Mouse (Mus musculus) heart, embryonic 13.5 days (tissue): ENCODE data around the gene Hes7. TPM values are rescaled to one million over a fixed set of nuclear protein-coding genes. Genes with fewer than 3 reads are reported as not detected.

ENCODE experiments used
- ATAC-seq: fragments of 200-750 bp; cut with Nextera tagmentation; 2 replicates; pipeline ENCODE4 v1.8.0; 2017; ENCODE audit warnings: moderate TSS enrichment; ENCODE audit not compliant: insufficient number of reproducible peaks, low FRiP score, low TSS enrichment; ENCODE audit errors: extremely low read depth
- H3K27ac ChIP-seq: fragments of 300-500 bp; sonication (generic); replicated peaks from 2 replicates; pipeline ENCODE4 v1.5.1; 2015; ENCODE audit warnings: moderate library complexity, mild to moderate bottlenecking, inconsistent platforms
- H3K27me3 ChIP-seq: fragments of 300-500 bp; sonication (generic); replicated peaks from 2 replicates; pipeline ENCODE4 v1.6.1; 2015; ENCODE audit warnings: mild to moderate bottlenecking, inconsistent platforms
- H3K36me3 ChIP-seq: fragments of 300-500 bp; sonication (generic); 2 replicates; pipeline ENCODE4 v1.6.1; 2015; ENCODE audit warnings: mild to moderate bottlenecking, inconsistent platforms
- H3K4me1 ChIP-seq: fragments of 300-500 bp; sonication (generic); 2 replicates; pipeline ENCODE4 v1.6.1; 2015; ENCODE audit warnings: inconsistent platforms
- H3K4me2 ChIP-seq: fragments of 300-500 bp; sonication (generic); 2 replicates; pipeline ENCODE4 v1.6.1; 2015; ENCODE audit warnings: inconsistent platforms, mild to moderate bottlenecking, moderate library complexity
- H3K4me3 ChIP-seq: fragments of 300-500 bp; sonication (generic); 2 replicates; pipeline ENCODE4 v1.5.1; 2015; ENCODE audit warnings: moderate library complexity, mild to moderate bottlenecking, inconsistent platforms
- H3K9ac ChIP-seq: fragments of 300-500 bp; sonication (generic); 2 replicates; pipeline ENCODE4 v1.6.1; 2015; ENCODE audit warnings: inconsistent platforms, mild to moderate bottlenecking, moderate library complexity
- H3K9me3 ChIP-seq: fragments of 300-500 bp; sonication (generic); 2 replicates; pipeline ENCODE4 v1.6.1; 2016; ENCODE audit warnings: inconsistent platforms
- WGBS: fragments of 180-500 bp; shearing (Covaris S2); methylation state at CpG from one replicate; pipeline ENCODE4 v1.1.7; 2015; ENCODE audit warnings: mixed read lengths; 5-methylcytosine and 5-hydroxymethylcytosine counted together
- polyA plus RNA-seq: library from polyadenylated mRNA; unstranded; fragments of >200 nt; fragmentation: Nextera tagmentation; extraction: Ambion mirVana; gene quantifications from 2 replicates; pipeline ENCODE4 v1.2.1, GENCODE M21; 2015

Gene Hes7
- polyA plus RNA-seq, 1 experiment from 2014 or later, result 0.67 TPM

DNA sequence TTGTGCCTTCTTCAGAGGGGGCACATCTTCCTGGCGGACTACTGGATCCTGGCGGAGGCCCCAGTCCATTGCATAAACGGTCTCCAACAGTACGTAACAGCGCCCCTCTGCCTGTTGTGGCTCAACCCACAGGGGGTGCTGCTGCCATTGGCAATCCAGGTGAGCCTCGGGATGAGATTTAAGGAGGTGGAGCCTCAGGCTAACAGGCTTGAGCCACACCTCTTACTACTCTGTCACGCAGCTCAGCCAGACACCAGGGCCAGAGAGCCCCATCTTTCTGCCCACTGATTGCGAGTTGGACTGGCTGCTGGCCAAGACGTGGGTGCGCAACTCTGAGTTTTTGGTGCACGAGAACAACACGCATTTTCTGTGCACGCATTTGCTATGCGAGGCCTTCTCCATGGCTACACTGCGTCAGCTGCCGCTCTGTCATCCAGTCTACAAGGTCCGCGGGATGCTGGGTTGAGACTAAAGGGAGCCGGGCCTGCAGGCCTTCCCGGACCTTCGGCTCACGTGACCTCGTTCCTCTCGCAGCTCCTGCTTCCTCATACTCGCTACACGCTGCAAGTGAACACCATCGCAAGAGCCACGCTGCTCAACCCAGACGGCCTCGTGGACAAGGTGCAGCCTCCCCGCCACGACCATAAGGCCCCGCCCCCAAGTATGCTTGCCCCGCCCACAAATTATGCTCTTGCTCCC lies 13.9 kb downstream of the Hes7 start:
- peak; percentile 49 for ATAC-seq
- Histone ChIP-seq H3K4me3 (peak overlapping the region; percentile 57), H3K27me3 (peaks cover 26% of the 10 kb centered on the region), H3K27ac (no peak overlapping the region), H3K36me3 (no peaks in the 10 kb centered on the region), H3K9ac (peak overlapping the region; percentile 75), H3K9me3 (no peaks in the 10 kb centered on the region), H3K4me1 (peaks cover 12% of the 10 kb centered on the region), H3K4me2 (peak overlapping the region; percentile 90)
- 3% methylated on average over 34 of the region's 34 CpGs for WGBS

DNA sequence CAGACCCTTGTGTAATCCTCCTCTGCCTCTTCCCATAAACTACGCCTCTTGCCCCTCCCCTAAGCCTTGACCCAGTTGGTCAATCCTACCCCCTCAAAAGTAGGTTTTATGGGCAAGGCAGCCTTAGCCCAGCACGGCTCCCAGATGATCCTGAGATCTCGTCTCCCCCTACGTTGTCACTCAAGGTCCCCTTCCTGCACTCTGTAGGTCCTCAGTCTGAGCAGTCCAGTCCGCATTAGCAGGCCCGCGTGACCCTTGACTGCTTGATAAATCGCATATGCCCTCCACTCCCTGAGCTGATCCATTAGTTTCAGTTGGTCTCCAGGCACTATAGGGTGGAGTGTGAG lies 14.4 kb downstream of the Hes7 start:
- H3K9ac ChIP-seq, result peak overlapping the region; percentile 75

DNA sequence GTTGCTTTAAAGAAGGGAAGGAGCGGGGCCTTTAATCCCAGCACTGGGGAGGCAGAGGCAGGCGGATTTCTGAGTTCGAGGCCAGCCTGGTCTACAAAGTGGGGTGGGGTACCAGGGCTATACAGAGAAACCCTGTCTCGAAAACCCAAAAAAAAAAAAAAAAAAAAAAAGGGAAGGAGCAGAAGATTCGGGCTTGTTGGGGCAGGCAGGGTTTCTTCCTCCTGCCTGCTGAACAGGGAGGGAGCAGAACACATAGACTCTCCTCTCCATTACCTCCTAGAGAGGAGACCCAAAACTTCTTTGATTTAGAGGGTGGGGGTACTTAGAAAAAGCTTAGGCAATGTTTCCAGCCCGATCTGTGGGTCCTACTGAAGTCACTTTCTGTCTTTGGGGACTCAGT lies 15.2 kb downstream of the Hes7 start:
- no peaks in the 10 kb centered on the region for H3K36me3 ChIP-seq
- no peak overlapping the region for H3K4me3 ChIP-seq
- peaks cover 12% of the 10 kb centered on the region for H3K4me1 ChIP-seq
- H3K9me3 ChIP-seq, result no peaks in the 10 kb centered on the region
- no peak for ATAC-seq
- no peak overlapping the region for H3K4me2 ChIP-seq
- H3K27ac ChIP-seq, result no peak overlapping the region
- no peak overlapping the region for H3K9ac ChIP-seq
- 84% methylated on average over 6 of the region's 6 CpGs for WGBS
- peaks cover 23% of the 10 kb centered on the region for H3K27me3 ChIP-seq

More for the DNA sequence above, 14.4 kb downstream of the Hes7 start:
- H3K4me2 ChIP-seq, result peak overlapping the region; percentile 90
- 31% methylated on average over 8 of the region's 8 CpGs for WGBS
- no peak overlapping the region for H3K27ac ChIP-seq
- no peak for ATAC-seq
- H3K9me3 ChIP-seq, result no peaks in the 10 kb centered on the region
- H3K4me1 ChIP-seq, result peaks cover 12% of the 10 kb centered on the region
- peak overlapping the region; percentile 57 for H3K4me3 ChIP-seq
- peaks cover 26% of the 10 kb centered on the region for H3K27me3 ChIP-seq
- no peaks in the 10 kb centered on the region for H3K36me3 ChIP-seq

DNA sequence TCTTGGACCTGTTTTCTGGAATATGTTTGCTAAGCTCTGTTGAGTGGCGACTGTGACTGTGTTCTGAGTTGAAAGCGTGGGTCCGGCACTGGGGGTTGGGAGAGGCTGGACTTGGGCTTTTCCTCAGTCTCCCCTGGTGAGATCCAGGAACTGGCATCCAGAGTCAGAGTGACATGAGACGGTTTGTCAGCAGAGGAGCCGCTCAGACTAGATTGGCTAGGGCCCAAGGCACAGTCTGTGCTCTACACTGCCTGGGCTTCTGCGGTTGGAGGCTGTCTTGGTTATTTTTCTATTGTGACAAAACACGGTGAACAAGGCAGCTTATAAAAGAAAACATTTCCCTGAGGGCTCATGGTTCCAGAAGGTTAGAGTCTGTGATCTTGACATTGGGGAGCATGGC lies 27.3 kb downstream of the Hes7 start:
- Histone ChIP-seq H3K9me3 (no peaks in the 10 kb centered on the region), H3K27ac (no peak overlapping the region), H3K4me3 (no peak overlapping the region), H3K36me3 (no peaks in the 10 kb centered on the region), H3K27me3 (peaks cover 26% of the 10 kb centered on the region), H3K4me2 (no peak overlapping the region), H3K4me1 (no peaks in the 10 kb centered on the region), H3K9ac (no peak overlapping the region)
- ATAC-seq, result no peak
- WGBS, result 65% methylated on average over 7 of the region's 7 CpGs

DNA sequence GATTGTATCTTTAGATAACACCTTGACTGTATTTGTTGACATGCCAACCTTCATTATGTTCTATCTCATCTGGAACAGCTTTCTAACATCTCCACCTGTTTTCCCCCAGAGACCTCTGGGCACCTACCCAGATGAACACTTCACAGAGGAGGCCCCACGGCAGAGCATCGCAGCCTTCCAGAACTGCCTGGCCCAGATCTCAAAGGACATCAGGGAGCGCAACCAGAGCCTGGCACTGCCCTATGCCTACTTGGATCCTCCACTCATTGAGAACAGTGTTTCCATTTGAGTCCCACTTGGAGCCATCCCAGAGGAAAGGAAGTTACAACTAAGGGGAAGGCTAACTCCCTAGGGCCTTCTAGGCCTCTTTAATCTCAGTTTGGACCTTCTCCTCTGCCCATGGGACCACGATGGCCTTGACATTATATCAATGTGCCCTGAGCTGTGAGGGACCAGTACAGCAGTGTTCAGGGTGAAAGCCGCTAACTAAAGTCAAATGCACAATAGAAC lies 28.3 kb downstream of the Hes7 start:
- H3K27me3 ChIP-seq, result peaks cover 33% of the 10 kb centered on the region
- 85% methylated on average over 5 of the region's 5 CpGs for WGBS

DNA sequence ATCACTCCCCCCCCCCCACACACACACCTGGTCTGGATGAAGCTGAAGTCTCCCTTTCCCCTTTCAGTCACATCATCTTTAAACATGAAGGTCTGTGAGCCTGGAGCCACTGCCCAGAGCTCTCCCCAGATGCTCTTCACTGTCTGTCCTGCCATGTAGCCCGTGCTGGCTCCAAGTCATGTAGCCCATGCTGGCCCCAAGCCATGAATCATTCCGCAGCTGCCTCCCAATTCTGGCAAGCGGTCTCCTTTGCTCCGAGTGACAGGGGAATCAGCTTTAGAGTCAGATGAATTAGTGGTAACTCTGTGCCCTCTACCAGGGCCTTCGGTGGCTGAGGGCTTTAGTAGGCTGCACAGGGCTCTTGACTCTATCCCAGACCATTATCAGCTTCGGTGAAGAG lies 29.5 kb downstream of the Hes7 start:
- Histone ChIP-seq H3K4me2 (no peak overlapping the region), H3K27ac (no peak overlapping the region), H3K4me1 (no peaks in the 10 kb centered on the region), H3K9me3 (no peaks in the 10 kb centered on the region), H3K27me3 (peaks cover 44% of the 10 kb centered on the region), H3K4me3 (no peak overlapping the region), H3K36me3 (no peaks in the 10 kb centered on the region), H3K9ac (no peak overlapping the region)
- WGBS, result 51% methylated on average over 6 of the region's 6 CpGs
- ATAC-seq, result no peak

More for the DNA sequence above, 28.3 kb downstream of the Hes7 start:
- no peak overlapping the region for H3K4me2 ChIP-seq
- H3K9ac ChIP-seq, result no peak overlapping the region
- H3K36me3 ChIP-seq, result no peaks in the 10 kb centered on the region
- no peaks in the 10 kb centered on the region for H3K9me3 ChIP-seq
- no peaks in the 10 kb centered on the region for H3K4me1 ChIP-seq
- no peak overlapping the region for H3K27ac ChIP-seq
- ATAC-seq, result no peak
- no peak overlapping the region for H3K4me3 ChIP-seq

DNA sequence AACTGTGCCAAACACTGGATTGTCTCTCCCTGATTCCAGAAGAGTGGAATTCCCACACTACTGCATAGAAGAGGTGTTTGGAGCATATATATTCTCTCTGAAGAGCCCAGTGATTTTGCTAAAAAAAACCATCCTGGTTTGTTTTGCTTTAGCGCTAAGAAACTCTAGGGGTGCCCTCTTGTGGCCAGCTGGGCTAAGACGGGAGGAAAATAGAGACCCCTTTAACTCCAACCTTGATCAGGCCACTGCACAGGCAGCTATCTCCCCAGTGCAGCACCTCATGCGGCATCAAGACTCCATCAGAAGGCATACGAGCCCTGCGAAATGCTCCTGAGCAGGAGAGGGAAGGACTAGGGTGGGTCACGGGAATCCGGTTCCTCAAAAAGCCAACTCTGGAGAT lies 30.2 kb downstream of the Hes7 start:
- Histone ChIP-seq H3K4me1 (no peaks in the 10 kb centered on the region), H3K9ac (peak overlapping the region; percentile 61), H3K27me3 (peaks cover 51% of the 10 kb centered on the region), H3K4me3 (peak overlapping the region; percentile 27), H3K27ac (no peak overlapping the region), H3K4me2 (peak overlapping the region; percentile 57), H3K36me3 (no peaks in the 10 kb centered on the region), H3K9me3 (no peaks in the 10 kb centered on the region)
- WGBS, result 7% methylated on average over 7 of the region's 7 CpGs
- ATAC-seq, result no peak

DNA sequence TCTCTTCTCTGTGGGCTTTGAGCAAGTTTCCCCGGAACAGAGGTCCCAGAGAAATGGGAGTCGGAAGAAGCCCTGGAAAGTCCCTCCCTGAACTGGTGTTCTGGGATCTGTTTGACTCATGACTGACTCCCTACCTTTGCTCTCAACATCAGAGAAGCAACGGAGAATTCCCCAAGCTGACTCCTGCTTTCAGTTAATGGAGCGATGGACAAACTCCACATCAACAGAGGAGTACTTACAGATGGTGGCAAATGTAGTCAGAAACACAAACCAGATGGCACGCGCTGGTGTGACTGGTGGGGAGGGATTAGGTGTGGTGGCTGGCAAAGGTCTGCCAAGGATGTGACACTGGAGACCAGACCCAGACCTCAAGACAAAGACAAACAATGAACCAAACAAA lies 30.8 kb downstream of the Hes7 start:
- WGBS, result 55% methylated on average over 6 of the region's 6 CpGs
- H3K9ac ChIP-seq, result peak overlapping the region; percentile 61
- H3K9me3 ChIP-seq, result no peaks in the 10 kb centered on the region
- H3K4me3 ChIP-seq, result peak overlapping the region; percentile 27
- no peaks in the 10 kb centered on the region for H3K36me3 ChIP-seq
- no peak for ATAC-seq
- H3K4me1 ChIP-seq, result no peaks in the 10 kb centered on the region
- peak overlapping the region; percentile 57 for H3K4me2 ChIP-seq
- H3K27me3 ChIP-seq, result peaks cover 55% of the 10 kb centered on the region
- H3K27ac ChIP-seq, result no peak overlapping the region

DNA sequence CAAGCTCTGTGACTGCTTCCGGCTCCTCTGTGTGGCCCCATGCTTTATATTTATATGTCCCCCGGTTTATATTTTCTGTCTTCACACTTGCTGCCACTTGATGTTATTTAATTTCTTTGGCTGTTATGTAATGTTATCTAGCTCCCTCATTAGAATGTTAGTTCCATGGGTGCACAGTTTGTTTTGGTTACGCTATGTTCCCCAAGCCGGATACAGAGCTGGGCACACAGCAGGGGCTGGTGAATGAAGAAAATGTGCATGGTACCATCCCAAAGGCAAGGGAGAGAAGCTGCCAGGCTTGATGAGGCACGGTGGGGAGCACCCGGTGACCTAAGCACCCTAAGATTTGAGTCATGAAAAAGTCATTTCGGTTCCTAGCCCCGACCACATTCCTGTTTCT lies 33.6 kb downstream of the Hes7 start:
- Histone ChIP-seq H3K36me3 (no peaks in the 10 kb centered on the region), H3K4me2 (no peak overlapping the region), H3K27me3 (peaks cover 83% of the 10 kb centered on the region), H3K4me3 (no peak overlapping the region), H3K4me1 (peaks cover 6% of the 10 kb centered on the region), H3K9me3 (no peaks in the 10 kb centered on the region), H3K27ac (no peak overlapping the region), H3K9ac (no peak overlapping the region)
- 82% methylated on average over 8 of the region's 8 CpGs for WGBS
- ATAC-seq, result no peak

DNA sequence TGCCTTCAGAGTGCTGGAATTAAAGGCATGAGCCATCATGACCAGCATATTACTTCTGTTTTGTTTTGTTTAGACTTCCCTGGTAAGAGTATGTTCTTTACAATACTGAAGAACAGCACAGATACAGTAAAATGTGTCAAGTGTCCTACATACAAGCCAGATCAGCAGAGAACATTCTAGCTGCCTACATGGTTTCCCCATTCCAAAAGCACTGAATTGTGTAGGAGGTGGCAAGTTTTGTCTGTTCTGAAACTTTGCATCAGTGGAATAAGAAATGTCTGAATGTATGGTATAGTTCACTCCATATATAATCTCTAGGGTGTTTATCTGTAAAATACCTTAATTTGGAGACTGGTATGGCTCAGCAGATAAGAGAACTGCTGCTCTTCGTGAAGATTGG lies 35.1 kb downstream of the Hes7 start:
- no peak overlapping the region for H3K9ac ChIP-seq
- H3K27ac ChIP-seq, result no peak overlapping the region
- no peaks in the 10 kb centered on the region for H3K9me3 ChIP-seq
- no peak for ATAC-seq
- H3K27me3 ChIP-seq, result peaks cover 88% of the 10 kb centered on the region
- no peak overlapping the region for H3K4me2 ChIP-seq
- WGBS, result 32% methylated on average over 1 of the region's 1 CpGs
- H3K4me1 ChIP-seq, result peaks cover 6% of the 10 kb centered on the region
- no peak overlapping the region for H3K4me3 ChIP-seq
- H3K36me3 ChIP-seq, result no peaks in the 10 kb centered on the region

DNA sequence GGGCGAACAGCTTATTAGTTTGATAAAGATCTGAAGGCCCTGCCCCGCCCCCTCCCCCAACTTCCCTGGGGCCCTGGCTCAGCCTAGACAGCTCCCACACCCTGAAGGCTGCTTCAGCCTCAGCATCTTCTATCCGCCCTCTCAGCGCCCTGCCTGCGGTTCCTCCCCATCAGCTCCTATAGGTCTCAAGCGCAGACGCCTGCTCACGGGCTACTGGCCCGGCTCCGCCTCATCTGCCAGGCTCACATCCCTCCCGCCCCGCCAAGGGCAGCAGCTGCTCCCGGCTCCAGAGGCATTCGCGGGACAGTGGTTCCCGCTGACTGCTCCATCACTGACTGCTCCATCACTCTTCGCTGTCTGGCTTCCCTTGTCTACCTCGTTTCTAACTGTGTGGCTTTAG lies 36.6 kb downstream of the Hes7 start, which contains the start of gene Alox12b:
Gene Alox12b (plus strand): TSS at position 190 of the 400 bp plus-strand sequence.
- H3K4me2 ChIP-seq, result peak within 1 kb of the TSS; percentile 44
- H3K4me1 ChIP-seq, result peaks cover 6% of the 10 kb centered on the region
- no peak within 1 kb of the TSS for H3K9ac ChIP-seq
- H3K27ac ChIP-seq, result no peak within 1 kb of the TSS
- 3% methylated on average over 18 of the region's 18 CpGs for WGBS
- no peaks in the 10 kb centered on the region for H3K36me3 ChIP-seq
- H3K4me3 ChIP-seq, result peak within 1 kb of the TSS; percentile 21
- no peaks in the 10 kb centered on the region for H3K9me3 ChIP-seq
- H3K27me3 ChIP-seq, result peaks cover 80% of the 10 kb centered on the region
- no peak for ATAC-seq

DNA sequence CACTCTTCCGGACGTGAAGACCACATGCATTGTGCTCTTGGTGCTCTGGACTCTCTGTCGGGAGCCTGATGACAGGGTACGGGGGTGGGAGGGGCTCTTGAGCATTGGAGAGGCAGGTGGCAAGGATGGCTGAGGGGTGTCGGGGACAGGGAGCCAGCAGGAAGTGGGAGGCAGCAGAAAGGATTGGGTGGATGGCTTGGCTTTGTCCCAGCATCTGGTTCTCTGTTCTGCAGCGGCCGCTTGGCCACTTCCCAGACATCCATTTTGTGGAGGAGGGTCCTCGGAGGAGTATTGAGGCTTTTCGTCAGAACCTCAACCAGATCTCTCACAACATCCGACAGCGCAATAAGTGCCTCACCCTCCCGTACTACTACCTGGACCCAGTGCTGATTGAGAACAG lies 49.1 kb downstream of the Hes7 start:
- Histone ChIP-seq H3K36me3 (no peaks in the 10 kb centered on the region), H3K9me3 (no peaks in the 10 kb centered on the region), H3K4me1 (peaks cover under 1% of the 10 kb centered on the region; the same call in 1 of the 2 replicates), H3K4me2 (no peak overlapping the region), H3K9ac (no peak overlapping the region), H3K27me3 (peaks cover 45% of the 10 kb centered on the region), H3K27ac (no peak overlapping the region), H3K4me3 (no peak overlapping the region)
- 69% methylated on average over 12 of the region's 12 CpGs for WGBS
- ATAC-seq, result no peak
